Mouse (Mus musculus) erythroblast, embryonic 14.5 days (primary cell): Measurements from ENCODE around the gene Rnf151. TPM values are rescaled to one million over a fixed set of nuclear protein-coding genes. Genes with fewer than 3 reads are reported as not detected.

Experiments used
- H3K27me3 ChIP-seq: 2 replicates; pipeline ENCODE4 v1.6.1; 2012; ENCODE audit warnings: inconsistent platforms; ENCODE audit not compliant: control insufficient read depth
- H3K36me3 ChIP-seq: 2 replicates; pipeline ENCODE4 v1.6.1; 2012; ENCODE audit warnings: mild to moderate bottlenecking, inconsistent platforms; ENCODE audit not compliant: control insufficient read depth
- H3K4me1 ChIP-seq: 2 replicates; pipeline ENCODE4 v1.6.1; 2012; ENCODE audit warnings: inconsistent platforms; ENCODE audit not compliant: control insufficient read depth
- H3K4me3 ChIP-seq: replicated peaks from 2 replicates; pipeline ENCODE3; 2012; ENCODE audit warnings: moderate library complexity, mild to moderate bottlenecking, inconsistent platforms
- H3K9me3 ChIP-seq: 2 replicates; pipeline ENCODE4 v1.6.1; 2012; ENCODE audit warnings: low read length, inconsistent platforms, mixed read lengths; ENCODE audit not compliant: control insufficient read depth
- GATA1 ChIP-seq: IDR thresholded peaks from 2 replicates; pipeline ENCODE4 v1.6.1; 2012; ENCODE audit warnings: low read length, inconsistent platforms, mixed read lengths
- TAL1 ChIP-seq: IDR thresholded peaks from 3 replicates; pipeline ENCODE4 v1.6.1; 2012; ENCODE audit warnings: low read length, inconsistent platforms, mixed read lengths
- polyA plus RNA-seq: library from polyadenylated mRNA; stranded (reverse); fragments of >175 nt; gene quantifications from 2 replicates; pipeline ENCODE4 v1.2.3, GENCODE M21; 2012

The Rnf151 gene
- 0.19 TPM in 1 of 2 replicates, not detected in the other for polyA plus RNA-seq

DNA sequence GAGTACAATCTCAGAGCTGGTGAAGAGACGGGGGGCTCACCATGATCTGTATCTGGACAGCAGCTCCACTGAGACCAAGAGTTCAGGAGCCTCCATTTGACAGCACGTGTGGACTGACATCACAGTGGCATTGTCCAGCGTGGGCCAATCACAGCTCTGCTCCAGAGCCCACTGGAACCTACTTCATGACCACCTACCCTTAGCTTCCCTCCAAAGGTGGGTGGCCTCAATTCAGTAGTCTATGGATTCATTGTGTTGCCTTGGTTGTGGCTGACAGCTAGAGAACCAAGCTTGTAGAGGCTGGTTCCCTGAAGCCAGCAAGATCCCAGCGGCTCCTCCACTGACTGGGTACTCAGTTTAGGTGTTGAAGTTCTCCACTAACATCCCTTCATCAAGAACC is at the start of gene Rnf151, which contains the start of gene Rps2:
TSS of gene Rnf151 (minus strand) at position 121 of the 400 bp plus-strand sequence.
TSS of gene Rps2 (plus strand) at position 174 of the 400 bp plus-strand sequence.
- no peaks in the 10 kb centered on the region for H3K27me3 ChIP-seq
- peaks cover 40% of the 10 kb centered on the region for H3K4me1 ChIP-seq
- TF ChIP-seq TAL1 (no peak), GATA1 (no peak)
- H3K36me3 ChIP-seq: peaks cover 51% of the 10 kb centered on the region
- peak within 1 kb of the TSS; percentile 85 for H3K4me3 ChIP-seq
- H3K9me3 ChIP-seq: no peaks in the 10 kb centered on the region

DNA sequence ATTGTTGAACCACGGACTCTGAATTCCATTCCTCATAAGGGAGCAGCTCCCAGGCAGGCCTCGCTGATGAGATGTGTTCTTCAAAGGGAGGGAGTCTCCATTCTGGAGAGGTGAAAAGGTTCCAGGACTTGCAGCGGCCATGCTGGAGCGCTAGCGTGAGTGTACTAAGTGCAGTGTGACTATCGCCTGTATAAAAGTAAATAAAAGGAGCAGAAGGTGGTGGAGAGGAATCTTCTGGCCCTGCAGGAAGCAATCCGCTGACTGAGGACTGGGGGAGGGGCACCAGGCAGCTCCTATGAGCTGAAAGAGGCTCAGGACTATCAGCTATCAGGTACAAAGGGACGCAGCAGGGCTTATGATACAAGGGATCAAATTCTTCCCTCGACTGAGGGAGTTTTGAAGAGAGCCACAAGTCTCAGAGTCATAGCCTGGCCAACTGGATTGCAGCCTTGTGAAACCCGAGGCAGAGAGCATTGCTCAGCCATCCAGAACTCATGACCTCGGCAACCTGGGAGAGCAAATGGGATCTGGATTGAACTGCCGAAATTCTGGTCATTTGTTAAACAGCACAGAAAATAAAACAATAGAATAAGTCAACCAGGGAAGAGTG is 48.5 kb upstream of the Rnf151 start:
- H3K4me1 ChIP-seq: no peaks in the 10 kb centered on the region; the same call in 1 of the 2 replicates
- peaks cover 35% of the 10 kb centered on the region for H3K27me3 ChIP-seq

DNA sequence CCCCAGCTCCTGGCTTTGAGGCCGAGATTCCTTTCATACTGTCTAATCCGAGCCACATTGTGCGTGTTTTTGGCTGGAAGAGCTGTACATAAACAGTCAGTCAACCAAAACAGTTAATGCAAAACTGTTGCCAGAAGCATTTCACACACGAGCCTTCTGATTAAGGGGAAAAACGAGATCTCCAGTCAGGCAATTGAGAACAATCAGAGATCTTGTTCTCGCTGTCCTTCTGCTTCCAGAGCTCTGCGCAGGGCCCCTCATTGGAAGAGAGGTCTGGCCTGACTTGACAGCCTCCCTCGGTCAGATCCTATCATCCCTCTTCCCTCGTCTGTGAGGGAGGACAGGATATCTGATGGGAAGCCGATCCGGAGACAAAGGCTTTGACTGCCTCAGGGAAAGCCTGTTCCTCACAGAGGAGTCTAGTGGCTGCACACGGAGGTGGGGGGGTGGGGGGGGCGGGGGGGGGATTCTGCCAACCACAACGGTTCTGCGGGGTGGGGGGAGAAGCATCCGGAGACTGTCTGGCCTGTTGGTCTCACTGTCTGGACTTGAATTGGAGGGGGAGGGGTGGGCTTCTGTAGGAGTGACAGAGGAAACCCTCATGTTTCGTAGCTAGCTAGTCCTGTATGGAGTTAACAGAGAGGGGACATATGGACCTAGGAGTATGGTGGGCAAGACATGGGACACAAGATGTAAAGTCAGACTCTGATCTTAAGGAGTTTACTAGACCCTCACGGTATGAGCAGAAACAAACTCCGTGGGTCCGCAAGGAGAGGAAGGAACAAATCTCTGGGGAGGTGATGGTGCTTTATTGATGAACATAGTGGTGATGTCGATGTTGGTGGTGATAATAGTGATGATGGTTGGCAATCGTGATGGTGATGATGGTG is 47.4 kb upstream of the Rnf151 start:
- no peaks in the 10 kb centered on the region; the same call in 1 of the 2 replicates for H3K4me1 ChIP-seq
- peaks cover 35% of the 10 kb centered on the region for H3K27me3 ChIP-seq
- no peaks in the 10 kb centered on the region for H3K9me3 ChIP-seq
- no peak overlapping the region for H3K4me3 ChIP-seq
- no peaks in the 10 kb centered on the region for H3K36me3 ChIP-seq
- TF ChIP-seq TAL1 (no peak), GATA1 (no peak)

More for the DNA sequence above, 48.5 kb upstream of the Rnf151 start:
- Histone ChIP-seq H3K4me3 (no peak overlapping the region), H3K36me3 (no peaks in the 10 kb centered on the region), H3K9me3 (no peaks in the 10 kb centered on the region)
- TF ChIP-seq GATA1 (no peak), TAL1 (no peak)

DNA sequence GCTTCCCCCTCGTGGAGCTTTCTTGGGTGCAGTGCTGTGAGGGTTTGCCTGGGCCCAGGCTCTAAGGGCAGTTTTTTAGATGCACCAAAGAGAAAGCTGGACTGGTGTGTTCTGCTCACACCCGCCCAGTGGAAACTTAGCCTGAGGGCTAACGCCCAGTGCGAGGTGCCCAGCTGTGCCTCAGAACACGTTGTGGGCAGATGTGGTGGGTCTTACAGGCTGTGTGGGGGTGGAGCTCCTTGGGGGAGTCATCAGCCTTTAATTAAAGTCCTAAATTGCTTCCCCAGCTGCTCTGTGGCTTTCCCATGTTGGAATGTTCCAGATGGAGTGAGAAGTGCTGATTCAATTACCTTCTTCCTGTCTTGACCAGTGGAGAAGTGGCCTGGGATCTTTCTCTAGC is 43.3 kb upstream of the Rnf151 start:
- Histone ChIP-seq H3K9me3 (no peaks in the 10 kb centered on the region), H3K4me3 (no peak overlapping the region), H3K27me3 (peaks cover 28% of the 10 kb centered on the region), H3K36me3 (no peaks in the 10 kb centered on the region), H3K4me1 (no peaks in the 10 kb centered on the region; the same call in 1 of the 2 replicates)
- TF ChIP-seq TAL1 (no peak), GATA1 (no peak)

DNA sequence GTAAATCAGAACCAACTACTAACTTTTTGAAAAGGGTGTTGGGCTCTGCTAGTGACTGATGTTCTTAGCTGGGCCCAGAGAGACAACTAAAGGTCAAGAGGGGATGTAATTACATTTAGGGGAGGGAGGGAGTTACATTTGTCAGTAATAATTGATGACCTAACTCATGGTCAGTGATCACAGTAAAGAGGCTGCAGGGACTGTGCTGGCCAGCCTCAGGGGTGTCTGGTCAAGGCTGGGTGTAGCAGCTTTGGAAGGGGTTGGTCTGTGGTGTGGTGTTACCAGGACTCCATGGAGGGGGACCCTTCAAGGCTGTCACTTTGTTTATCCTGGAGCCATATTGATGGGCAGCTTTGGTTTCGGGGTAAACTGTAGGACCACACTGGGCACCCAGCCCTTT is 39.5 kb upstream of the Rnf151 start:
- TF ChIP-seq GATA1 (no peak), TAL1 (no peak)
- Histone ChIP-seq H3K4me3 (no peak overlapping the region), H3K4me1 (peaks cover 9% of the 10 kb centered on the region), H3K9me3 (peaks cover 7% of the 10 kb centered on the region), H3K27me3 (peaks cover 52% of the 10 kb centered on the region), H3K36me3 (no peaks in the 10 kb centered on the region)

DNA sequence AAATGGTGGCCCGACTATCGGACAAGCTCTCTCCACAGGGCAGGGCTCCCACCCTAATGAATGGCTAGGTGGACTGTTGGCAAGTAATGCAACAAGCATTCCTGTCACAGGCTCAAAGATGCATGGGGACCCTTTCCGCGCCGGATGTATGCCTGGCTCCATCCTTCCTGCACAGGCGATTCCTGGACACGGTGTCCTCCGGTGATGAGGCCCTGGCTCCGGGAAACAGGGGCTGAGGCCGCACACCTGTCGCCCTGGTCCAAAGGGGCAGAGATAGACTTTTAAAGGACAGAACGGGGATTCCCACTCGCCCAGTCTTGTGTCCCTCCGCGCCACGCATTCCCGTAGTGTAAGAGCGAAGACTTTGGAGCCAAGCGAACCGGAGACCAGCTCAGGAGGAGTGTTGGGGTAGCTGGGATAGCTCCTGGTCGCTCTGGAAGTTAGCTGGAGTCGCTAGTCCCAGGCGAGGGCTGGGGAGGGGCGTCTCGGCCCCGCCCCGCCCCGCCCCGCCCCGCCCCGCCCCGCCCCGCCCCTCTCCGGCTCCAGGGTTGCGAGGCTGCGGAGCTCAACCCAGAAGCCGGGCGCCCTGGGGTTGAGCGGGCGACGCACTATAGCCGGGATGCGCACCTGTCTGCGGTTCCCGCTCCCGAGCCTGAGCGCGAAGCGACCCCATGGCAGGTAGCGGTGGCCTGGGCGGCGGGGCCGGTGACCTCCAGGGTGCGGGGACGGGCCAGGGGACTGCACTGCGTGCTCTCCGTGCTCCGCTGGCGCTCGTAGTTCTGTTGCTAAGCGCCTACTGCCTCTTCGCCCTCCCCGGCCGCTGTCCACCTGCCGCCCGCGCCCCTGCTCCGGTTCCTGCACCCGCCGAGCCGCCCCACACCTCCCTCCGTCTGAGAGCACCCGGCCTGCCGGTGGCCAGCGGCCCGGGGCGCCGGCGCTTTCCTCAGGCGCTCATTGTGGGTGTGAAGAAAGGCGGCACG is 34.8 kb upstream of the Rnf151 start, which contains the start of gene Hs3st6:
TSS of gene Hs3st6 (plus strand) at position 574 of the 980 bp plus-strand sequence.
- H3K27me3 ChIP-seq: peaks cover 82% of the 10 kb centered on the region
- H3K9me3 ChIP-seq: peaks cover 8% of the 10 kb centered on the region

DNA sequence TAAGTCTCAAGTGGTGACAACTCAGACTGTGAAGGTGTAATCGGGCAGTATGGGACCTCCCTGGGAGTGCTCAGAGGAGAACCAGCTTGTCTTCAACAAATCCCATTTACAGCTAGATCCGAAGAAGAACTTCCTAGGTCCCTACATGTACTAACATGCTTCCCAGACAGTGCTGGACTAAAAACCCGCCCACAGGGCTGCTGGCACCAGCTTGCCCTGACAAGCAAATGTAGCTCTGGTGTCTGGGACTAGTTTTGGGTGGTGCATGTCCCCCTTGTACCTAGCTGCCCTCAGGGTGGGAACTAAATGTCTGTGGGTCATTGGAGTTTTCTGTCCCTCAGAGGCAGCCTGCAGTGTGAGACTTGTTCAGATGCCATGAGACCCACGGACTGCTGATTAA is 33.7 kb upstream of the Rnf151 start:
- H3K36me3 ChIP-seq: no peaks in the 10 kb centered on the region
- H3K4me3 ChIP-seq: no peak overlapping the region
- H3K9me3 ChIP-seq: peaks cover 8% of the 10 kb centered on the region
- peaks cover 82% of the 10 kb centered on the region for H3K27me3 ChIP-seq
- TF ChIP-seq GATA1 (no peak), TAL1 (no peak)
- peaks cover 11% of the 10 kb centered on the region for H3K4me1 ChIP-seq

More for the DNA sequence above, 34.8 kb upstream of the Rnf151 start, which contains the start of gene Hs3st6:
- peaks cover 11% of the 10 kb centered on the region for H3K4me1 ChIP-seq
- H3K4me3 ChIP-seq: no peak within 1 kb of the TSS
- TF ChIP-seq GATA1: no peak
- no peak for TF ChIP-seq TAL1
- no peaks in the 10 kb centered on the region for H3K36me3 ChIP-seq

DNA sequence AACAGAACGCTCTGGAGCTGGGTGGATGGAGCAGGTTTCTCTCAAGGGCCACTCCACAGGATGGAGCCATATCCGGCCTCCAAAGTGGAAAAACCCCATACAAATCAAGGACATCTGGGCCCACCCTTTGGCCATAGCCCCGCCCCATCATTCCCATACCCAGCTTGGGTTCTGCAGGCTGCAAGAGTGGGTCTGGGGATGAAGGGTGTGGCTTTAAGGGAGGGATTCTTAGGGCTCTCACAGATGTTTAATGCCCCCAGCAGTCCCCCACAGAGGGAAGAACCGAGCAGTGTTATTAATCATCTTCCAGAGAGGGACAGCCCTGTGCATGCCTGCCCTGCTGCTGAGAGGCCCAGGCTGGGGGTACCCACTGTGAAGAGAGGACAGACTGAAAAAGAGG is 29.1 kb upstream of the Rnf151 start:
- Histone ChIP-seq H3K36me3 (peaks cover 3% of the 10 kb centered on the region; the same call in 1 of the 2 replicates), H3K4me3 (no peak overlapping the region), H3K27me3 (peaks cover 41% of the 10 kb centered on the region), H3K9me3 (no peaks in the 10 kb centered on the region), H3K4me1 (peaks cover 2% of the 10 kb centered on the region)
- no peak for TF ChIP-seq GATA1
- TF ChIP-seq TAL1: no peak
